Mouse (Mus musculus) left cerebral cortex, adult 11 months (tissue): Measurements from ENCODE around the gene Polr3h.
A peak's percentile ranks its signal among the peaks of the same experiment; 100 is the strongest.

Experiments
- DNase-seq: peaks from one replicate; pipeline ENCODE4 v3.0.0; 2022; ENCODE audit warnings: low spot score

The Polr3h gene

GRCm38 (mm10) chr15:81949076-81949475, 23.0 kb upstream of the Polr3h start:
- no peak for DNase-seq

DNA sequence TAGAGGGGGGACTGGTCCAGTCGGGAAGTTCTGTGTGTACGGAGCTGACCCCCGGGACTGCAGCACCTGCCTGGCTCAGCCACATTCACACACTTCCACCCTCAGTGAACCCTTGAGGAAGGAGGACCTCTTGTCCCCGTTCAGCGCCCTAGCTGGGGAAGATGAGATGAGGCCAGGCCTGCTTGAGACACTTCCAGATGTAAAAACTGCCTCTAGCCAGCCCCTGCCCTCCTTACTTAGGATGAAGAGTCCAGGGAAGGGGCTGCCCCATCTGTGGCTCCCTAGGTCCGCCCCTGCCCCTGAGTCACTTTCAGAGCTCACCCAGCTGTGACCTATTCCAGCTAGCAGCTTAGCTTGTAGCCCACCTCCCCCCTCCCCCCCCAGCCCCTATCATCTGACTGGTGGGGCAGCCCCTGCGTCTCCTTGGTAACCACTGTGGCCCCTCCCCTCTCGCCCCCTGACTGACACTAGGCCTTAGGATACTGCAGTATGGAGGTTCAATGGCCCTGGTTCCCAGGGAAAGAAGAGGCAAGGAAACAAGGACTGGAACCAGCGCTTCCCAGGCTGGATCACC, 17.2 kb upstream of the Polr3h start:
- DNase-seq: no peak

GRCm38 (mm10) chr15:81941010-81941409, 15.0 kb upstream of the Polr3h start:
- no peak for DNase-seq

DNA sequence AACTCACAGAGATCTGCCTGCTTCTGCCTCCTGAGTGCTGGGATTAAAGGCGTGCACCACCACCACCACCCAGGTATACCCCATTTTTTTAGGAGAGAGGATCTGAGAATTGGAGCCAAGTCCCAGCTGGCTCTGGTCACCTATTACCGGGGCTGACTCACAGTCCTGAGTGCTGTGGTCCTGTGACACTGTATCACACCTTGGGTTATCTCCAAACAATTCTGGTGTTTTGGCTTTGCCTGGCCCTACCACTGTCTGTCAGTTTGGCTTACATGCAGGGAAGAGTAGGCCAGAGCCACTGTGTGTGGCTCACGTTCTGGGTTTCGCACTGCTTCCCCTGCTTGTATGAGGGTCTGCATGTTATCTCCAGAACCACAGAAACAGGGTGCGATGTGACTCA, 14.2 kb upstream of the Polr3h start:
- no peak for DNase-seq

- no peak for DNase-seq
Measured at GRCm38 (mm10) chr15:81939774-81940173, 13.7 kb upstream of the Polr3h start.

DNA sequence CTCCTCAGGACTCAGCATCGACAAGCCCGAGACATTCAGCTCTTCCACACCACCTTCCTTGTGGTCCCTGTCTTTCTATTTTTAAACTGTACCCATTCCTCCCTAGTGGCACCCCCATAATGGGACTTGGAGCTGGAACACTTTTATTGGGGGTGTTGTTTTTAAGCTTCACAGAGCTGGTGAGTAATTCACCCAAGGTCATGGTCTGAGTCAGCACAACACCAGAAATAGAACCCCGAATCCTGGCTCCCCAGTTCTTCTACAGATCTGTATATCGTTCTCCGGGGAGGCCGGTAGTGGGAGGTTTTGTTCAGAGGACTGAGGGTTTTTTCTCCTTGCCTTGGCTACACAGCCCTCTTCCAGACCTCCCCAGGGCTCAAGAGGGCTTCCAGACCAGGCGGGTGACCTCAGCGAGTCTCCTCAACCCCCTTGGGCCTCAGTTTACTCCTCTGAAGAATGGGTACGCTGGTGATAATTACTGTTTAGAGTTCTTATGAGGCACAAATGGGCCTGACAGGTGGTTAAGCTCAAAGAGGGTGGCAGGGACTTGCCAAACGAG, 13.2 kb upstream of the Polr3h start:
- no peak for DNase-seq

- DNase-seq: no peak
Measured at GRCm38 (mm10) chr15:81938246-81938645, 12.2 kb upstream of the Polr3h start.

DNA sequence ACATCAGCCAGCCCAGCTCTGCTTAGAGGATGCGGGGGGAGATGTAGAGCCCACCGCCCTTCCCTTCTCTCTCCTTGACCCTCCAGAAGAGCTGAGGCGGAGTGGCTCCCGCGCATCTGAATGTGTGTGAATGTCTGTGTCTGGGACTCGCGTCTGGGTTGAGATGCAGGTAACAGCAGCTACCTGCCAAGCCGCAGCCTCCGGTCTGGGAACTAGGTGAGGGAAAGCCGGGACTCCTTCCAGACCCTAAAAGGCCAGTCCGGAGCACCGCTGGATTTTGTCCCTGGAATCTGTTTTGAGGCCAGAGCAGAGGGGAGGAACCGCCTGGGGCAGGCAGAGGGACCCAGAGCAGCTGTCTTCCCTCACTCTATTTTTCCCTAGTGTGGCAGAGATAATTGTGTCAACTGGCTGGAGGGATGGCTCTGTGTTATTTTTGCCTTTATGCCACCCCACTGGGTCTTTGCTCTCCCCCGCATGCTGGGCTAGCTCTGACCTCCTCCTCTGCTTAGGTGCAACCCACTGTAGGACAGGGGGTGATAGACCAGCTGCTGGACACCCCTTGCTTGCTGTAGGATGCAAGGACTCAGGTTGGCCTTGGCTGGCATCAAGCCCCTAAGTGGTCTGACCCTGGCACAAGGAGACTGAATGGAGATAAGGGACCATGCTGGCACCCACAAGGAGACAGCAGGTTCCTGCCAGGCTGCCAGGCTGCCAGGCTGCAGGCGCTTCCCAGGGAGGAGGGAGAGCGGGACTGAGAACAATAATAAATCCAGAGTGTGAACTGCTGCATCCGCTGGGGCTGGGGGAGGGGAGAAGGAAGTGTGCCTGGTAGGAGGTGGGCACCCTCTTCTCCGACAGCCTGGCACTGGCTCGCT, 11.3 kb upstream of the Polr3h start:
- DNase-seq: peak; percentile 63

- DNase-seq: no peak
Measured at GRCm38 (mm10) chr15:81936679-81937078, 10.6 kb upstream of the Polr3h start, which contains the start of gene Csdc2. TSS of gene Csdc2 (plus strand) at chr15:81936759.

GRCm38 (mm10) chr15:81935869-81936637, 10.0 kb upstream of the Polr3h start:
- DNase-seq: no peak

DNA sequence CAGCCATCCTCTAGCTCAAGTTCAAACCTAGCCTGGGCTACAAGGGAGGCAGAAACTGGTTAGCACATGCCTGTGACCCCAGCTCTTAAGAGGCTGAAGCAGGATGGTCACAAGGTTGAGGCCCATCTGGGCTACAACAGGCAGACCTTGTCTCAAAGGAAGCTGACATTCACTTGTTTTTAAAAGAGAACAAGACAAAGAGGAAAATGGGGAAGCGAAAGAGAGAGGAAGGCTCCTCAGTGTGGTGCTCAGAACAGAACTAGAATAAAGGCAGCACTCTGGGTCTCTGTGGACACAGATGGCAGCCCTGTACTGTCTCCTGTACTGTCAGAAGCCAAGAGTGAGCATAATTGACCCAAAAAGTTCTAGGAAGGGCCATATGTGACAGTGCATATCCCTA, 7.9 kb upstream of the Polr3h start:
- no peak for DNase-seq

DNA sequence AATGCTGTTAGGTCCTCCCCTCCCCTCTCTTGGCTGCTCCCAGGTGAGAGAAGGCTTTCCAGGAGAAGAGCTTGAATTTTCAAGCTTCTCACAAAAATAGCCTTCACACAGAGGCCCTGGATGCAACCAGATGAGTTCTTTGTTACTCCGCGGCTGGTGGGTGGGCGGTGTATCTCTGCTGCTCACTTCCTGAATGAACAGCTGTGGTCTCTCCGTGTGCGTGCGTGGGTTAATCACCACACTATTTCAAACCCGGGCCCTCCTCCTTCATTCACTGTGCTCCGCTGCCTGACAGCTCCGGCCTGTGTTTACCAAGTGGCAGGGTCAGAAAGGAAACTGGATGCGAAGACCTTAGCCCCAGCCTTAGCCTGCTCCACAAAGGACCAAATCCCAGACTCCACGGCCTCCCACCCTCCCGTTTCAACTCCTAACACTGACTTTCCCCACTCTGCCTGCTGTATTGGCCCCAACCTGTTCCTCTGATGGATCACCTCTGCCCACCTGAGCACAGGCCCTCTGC, 7.0 kb upstream of the Polr3h start:
- peak; percentile 70 for DNase-seq

DNA sequence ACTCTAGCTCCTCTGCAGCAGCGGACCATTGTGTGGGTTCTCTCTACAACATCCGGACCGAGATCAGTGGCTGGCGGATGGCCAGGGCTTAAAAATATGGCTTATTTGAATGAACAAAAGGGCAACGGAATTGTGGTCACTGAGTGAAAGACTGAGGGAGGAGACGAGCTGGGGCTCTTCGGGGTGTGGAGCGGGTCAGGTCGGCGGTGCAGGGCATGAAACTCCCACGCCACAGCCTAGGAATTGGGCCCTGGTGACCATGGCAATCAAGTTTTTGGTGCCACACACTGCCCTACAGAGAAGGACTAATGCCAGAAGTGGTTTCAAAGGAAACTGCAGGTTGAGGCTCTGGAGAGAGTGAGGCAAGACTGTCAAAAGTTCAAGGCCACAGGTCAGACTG, 2.2 kb upstream of the Polr3h start:
- DNase-seq: no peak

DNA sequence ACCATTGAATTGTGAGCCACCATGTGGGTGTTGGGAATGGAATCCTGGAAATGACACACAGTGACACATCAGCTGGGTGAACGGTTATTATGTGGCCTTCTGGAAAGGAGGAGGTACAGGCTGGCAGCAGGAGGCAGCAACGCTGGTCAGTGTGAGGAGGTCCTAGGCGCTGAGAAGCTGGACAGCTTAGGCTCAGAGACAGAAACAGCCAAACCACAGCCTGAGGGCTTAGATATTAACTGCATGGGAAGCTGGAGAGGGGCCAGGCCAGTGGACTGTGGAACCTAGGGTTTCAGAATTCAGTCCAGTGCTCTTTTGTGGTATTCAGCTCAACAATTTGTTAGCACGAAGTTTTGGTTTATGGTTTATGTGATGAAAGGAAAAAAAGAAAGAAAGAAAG, 1.7 kb upstream of the Polr3h start:
- no peak for DNase-seq

DNA sequence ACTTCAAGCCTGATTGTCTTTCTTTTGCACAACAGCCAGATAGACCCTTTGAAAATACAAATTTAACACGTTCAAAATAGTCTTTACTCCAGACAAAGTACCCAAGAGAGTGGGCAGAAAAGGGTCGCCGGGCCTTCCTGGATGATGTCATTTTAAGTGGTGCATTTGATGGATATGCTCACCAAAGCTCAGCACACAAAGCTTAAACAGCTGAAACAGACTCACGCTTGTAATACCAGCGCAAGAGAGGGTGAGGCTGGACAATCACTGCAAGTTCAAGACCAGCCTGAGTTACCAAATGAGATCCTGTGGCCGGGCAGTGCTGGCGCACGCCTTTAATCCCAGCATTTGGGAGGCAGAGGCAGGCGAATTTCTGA, 394 bp upstream of the Polr3h start:
- no peak for DNase-seq

- DNase-seq: no peak
Measured at GRCm38 (mm10) chr15:81924933-81925332, 1.1 kb downstream of the Polr3h start.

GRCm38 (mm10) chr15:81921255-81921654, 4.8 kb downstream of the Polr3h start:
- no peak for DNase-seq

DNA sequence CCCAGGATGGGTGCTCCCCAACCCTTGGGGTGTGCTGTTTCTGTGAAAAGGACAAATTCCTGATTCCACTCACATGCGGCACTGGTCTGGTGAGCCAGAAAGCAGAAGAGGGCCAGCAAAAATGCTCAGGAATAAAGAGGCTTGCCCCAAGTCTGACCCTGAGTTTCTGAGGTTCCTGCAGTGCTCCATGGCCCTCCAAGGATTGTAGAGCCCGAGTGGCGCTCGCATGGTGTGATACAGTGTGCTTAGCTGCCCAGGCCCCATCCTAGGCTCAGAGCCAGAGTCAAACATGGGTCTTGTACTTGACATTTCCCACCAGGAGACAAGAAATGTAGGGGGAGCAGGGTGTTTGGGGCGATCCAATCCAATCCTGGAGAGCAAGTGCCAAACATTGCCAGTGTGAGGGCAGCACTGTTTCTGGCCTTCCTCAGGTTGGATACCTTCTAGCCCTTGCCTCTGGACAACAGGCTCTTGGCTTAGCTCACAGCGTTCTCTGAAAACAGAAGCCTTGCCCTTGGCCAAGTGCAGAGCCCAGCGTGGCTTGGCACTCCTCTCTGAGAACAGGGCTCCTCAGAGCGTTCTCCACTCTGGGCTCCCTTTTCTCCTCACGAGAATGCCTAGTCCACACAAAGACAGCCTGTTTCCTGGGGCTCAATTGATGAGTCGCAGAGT, 5.4 kb downstream of the Polr3h start:
- no peak for DNase-seq

DNA sequence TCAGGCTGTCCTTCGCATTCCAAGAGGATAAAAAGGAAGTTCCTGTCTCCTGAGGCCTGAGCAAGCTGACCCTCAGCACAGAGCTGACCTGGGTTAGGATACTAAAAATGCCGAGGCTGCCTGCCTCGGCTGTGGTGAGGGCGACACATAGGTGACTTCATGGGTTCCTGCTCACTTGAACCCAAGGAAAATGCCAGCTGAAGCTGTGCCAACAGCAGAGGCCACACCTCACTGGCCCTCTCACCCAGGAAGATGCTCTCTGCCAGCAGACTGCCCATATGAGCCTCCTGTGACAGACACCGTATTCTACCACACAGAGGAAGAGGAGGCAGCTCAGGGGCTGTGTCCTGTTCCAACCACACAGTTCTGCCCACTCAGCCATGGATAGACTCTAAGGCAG, 7.0 kb downstream of the Polr3h start:
- no peak for DNase-seq

GRCm38 (mm10) chr15:81917621-81918463, 8.2 kb downstream of the Polr3h start:
- DNase-seq: no peak

GRCm38 (mm10) chr15:81917201-81917600, 8.8 kb downstream of the Polr3h start:
- DNase-seq: no peak
